Mouse (Mus musculus): Measurements from ENCODE around the gene 6030468B19Rik.

The 6030468B19Rik gene

GRCm38 (mm10) chr11:117797511-117798159 is at the start of gene 6030468B19Rik:
6030468B19Rik (plus strand) TSS chr11:117797660.
- 85% methylated on average over 9 of the region's 9 CpGs for WGBS

GRCm38 (mm10) chr11:117748628-117749027 is 48.8 kb upstream of the 6030468B19Rik start:
- 76% methylated on average over 4 of the region's 4 CpGs for WGBS

GRCm38 (mm10) chr11:117749414-117749813 is 48.0 kb upstream of the 6030468B19Rik start:
- 51% methylated on average over 10 of the region's 10 CpGs for WGBS

GRCm38 (mm10) chr11:117751544-117751943 is 45.9 kb upstream of the 6030468B19Rik start:
- WGBS = 53% methylated on average over 6 of the region's 6 CpGs

- 97% methylated on average over 7 of the region's 7 CpGs for WGBS
Measured at GRCm38 (mm10) chr11:117755891-117756290, 41.6 kb upstream of the 6030468B19Rik start.

GRCm38 (mm10) chr11:117759267-117759666 is 38.2 kb upstream of the 6030468B19Rik start:
- 77% methylated on average over 10 of the region's 10 CpGs for WGBS

- 74% methylated on average over 26 of the region's 26 CpGs for WGBS
Measured at GRCm38 (mm10) chr11:117760374-117761119, 36.9 kb upstream of the 6030468B19Rik start.

- WGBS = 65% methylated on average over 13 of the region's 13 CpGs
Measured at GRCm38 (mm10) chr11:117761801-117762200, 35.7 kb upstream of the 6030468B19Rik start.

- WGBS = 51% methylated on average over 12 of the region's 12 CpGs
Measured at GRCm38 (mm10) chr11:117762246-117762645, 35.2 kb upstream of the 6030468B19Rik start.

- WGBS = 84% methylated on average over 9 of the region's 9 CpGs
Measured at GRCm38 (mm10) chr11:117764319-117764718, 33.1 kb upstream of the 6030468B19Rik start.

- 92% methylated on average over 5 of the region's 5 CpGs for WGBS
Measured at GRCm38 (mm10) chr11:117765361-117765760, 32.1 kb upstream of the 6030468B19Rik start.

- 57% methylated on average over 3 of the region's 3 CpGs for WGBS
Measured at GRCm38 (mm10) chr11:117766275-117766674, 31.2 kb upstream of the 6030468B19Rik start.

- WGBS = 58% methylated on average over 20 of the region's 20 CpGs
Measured at GRCm38 (mm10) chr11:117768725-117769682, 28.5 kb upstream of the 6030468B19Rik start.

- 41% methylated on average over 7 of the region's 7 CpGs for WGBS
Measured at GRCm38 (mm10) chr11:117769683-117770047, 27.8 kb upstream of the 6030468B19Rik start.

- WGBS = 69% methylated on average over 10 of the region's 10 CpGs
Measured at GRCm38 (mm10) chr11:117770407-117770806, 27.1 kb upstream of the 6030468B19Rik start.

GRCm38 (mm10) chr11:117772352-117772751 is 25.1 kb upstream of the 6030468B19Rik start:
- 95% methylated on average over 7 of the region's 7 CpGs for WGBS

- 88% methylated on average over 10 of the region's 10 CpGs for WGBS
Measured at GRCm38 (mm10) chr11:117774925-117775324, 22.5 kb upstream of the 6030468B19Rik start.

- WGBS = 85% methylated on average over 13 of the region's 13 CpGs
Measured at GRCm38 (mm10) chr11:117775540-117775939, 21.9 kb upstream of the 6030468B19Rik start.

GRCm38 (mm10) chr11:117776085-117776792 is 21.2 kb upstream of the 6030468B19Rik start:
- 94% methylated on average over 14 of the region's 14 CpGs for WGBS

- 92% methylated on average over 5 of the region's 5 CpGs for WGBS
Measured at GRCm38 (mm10) chr11:117777111-117777510, 20.3 kb upstream of the 6030468B19Rik start.

- WGBS = 91% methylated on average over 11 of the region's 11 CpGs
Measured at GRCm38 (mm10) chr11:117778031-117778430, 19.4 kb upstream of the 6030468B19Rik start.
